Mouse (Mus musculus) kidney, postnatal 0 days (tissue): Measurements from ENCODE around the gene Olfr1298. TPM values are rescaled to one million over a fixed set of nuclear protein-coding genes. Genes with fewer than 3 reads are reported as not detected.

Experiments used
- ATAC-seq: fragments of 200-750 bp; cut with Nextera tagmentation; replicated peaks from 2 replicates; pipeline ENCODE4 v1.8.0; 2017; ENCODE audit warnings: low read depth, moderate number of reproducible peaks, moderate TSS enrichment, moderate library complexity; ENCODE audit not compliant: low FRiP score
- DNase-seq: peaks from one replicate; pipeline ENCODE4 v3.0.0-alpha.2; 2016; ENCODE audit warnings: low spot score
- H3K27ac ChIP-seq: fragments of 300-500 bp; sonication (generic); 2 replicates; pipeline ENCODE4 v1.5.1; 2014; ENCODE audit warnings: mild to moderate bottlenecking
- H3K27me3 ChIP-seq: fragments of 300-500 bp; sonication (generic); 2 replicates; pipeline ENCODE4 v1.6.1; 2014; ENCODE audit warnings: low read length, mixed read lengths; ENCODE audit not compliant: insufficient read depth
- H3K36me3 ChIP-seq: fragments of 300-500 bp; sonication (generic); 2 replicates; pipeline ENCODE4 v1.6.1; 2014; ENCODE audit warnings: low read length, mixed read lengths; ENCODE audit not compliant: insufficient read depth
- H3K4me1 ChIP-seq: fragments of 300-500 bp; sonication (generic); replicated peaks from 2 replicates; pipeline ENCODE4 v1.6.1; 2014; ENCODE audit warnings: antibody characterized with exemption, low read length, mixed read lengths; ENCODE audit not compliant: insufficient read depth
- H3K4me2 ChIP-seq: fragments of 300-500 bp; sonication (generic); 2 replicates; pipeline ENCODE4 v1.6.1; 2014; ENCODE audit warnings: mild to moderate bottlenecking, low read length, moderate library complexity, mixed read lengths
- H3K4me3 ChIP-seq: fragments of 300-500 bp; sonication (generic); replicated peaks from 2 replicates; pipeline ENCODE4 v1.5.1; 2014; ENCODE audit warnings: low read depth, low read length
- H3K9ac ChIP-seq: fragments of 300-500 bp; sonication (generic); 2 replicates; pipeline ENCODE4 v1.6.1; 2014; ENCODE audit warnings: low read depth, low read length
- H3K9me3 ChIP-seq: fragments of 300-500 bp; sonication (generic); replicated peaks from 2 replicates; pipeline ENCODE4 v1.6.1; 2016; ENCODE audit warnings: low read length, inconsistent platforms, mixed read lengths
- CTCF ChIP-seq: IDR thresholded peaks from 2 replicates; pipeline ENCODE4 v1.5.1; 2016; ENCODE audit warnings: antibody characterized with exemption, low read depth, mild to moderate bottlenecking, moderate library complexity
- WGBS: fragments of 180-500 bp; shearing (Covaris S2); extraction: QIAGEN DNeasy Blood & Tissue Kit; methylation state at CpG from one replicate; pipeline ENCODE4 v1.1.7; 2014; 5-methylcytosine and 5-hydroxymethylcytosine counted together
- polyA plus RNA-seq: library from polyadenylated mRNA; unstranded; fragments of >200 nt; fragmentation: Nextera tagmentation; extraction: Ambion mirVana; gene quantifications from 2 replicates; pipeline ENCODE4 v1.2.1, GENCODE M21; 2015

The Olfr1298 gene
- polyA plus RNA-seq = not detected in 2 replicates

- Histone ChIP-seq H3K27ac (no peak within 1 kb of the TSS), H3K27me3 (no peaks in the 10 kb centered on the region), H3K4me3 (no peak within 1 kb of the TSS), H3K9ac (no peak within 1 kb of the TSS), H3K4me1 (no peaks in the 10 kb centered on the region), H3K36me3 (no peaks in the 10 kb centered on the region), H3K4me2 (no peak within 1 kb of the TSS), H3K9me3 (no peaks in the 10 kb centered on the region)
- no peak for TF ChIP-seq CTCF
- ATAC-seq = no peak
- no peak for DNase-seq
- WGBS = 88% methylated on average over 1 of the region's 1 CpGs
Observed at GRCm38 (mm10) chr2:111649101-111649500, at the start of gene Olfr1298. Gene Olfr1298, minus strand, starts transcription at chr2:111649201.

GRCm38 (mm10) chr2:111661119-111661518 is 12.1 kb upstream of the Olfr1298 start, which contains the start of gene Olfr1299:
Gene Olfr1299, plus strand, starts transcription at chr2:111661419.
- no peak within 1 kb of the TSS for H3K4me2 ChIP-seq
- H3K27ac ChIP-seq = no peak within 1 kb of the TSS
- no peaks in the 10 kb centered on the region for H3K36me3 ChIP-seq
- TF ChIP-seq CTCF = no peak
- no peaks in the 10 kb centered on the region for H3K27me3 ChIP-seq
- H3K9ac ChIP-seq = no peak within 1 kb of the TSS
- DNase-seq = no peak
- WGBS = 73% methylated on average over 4 of the region's 4 CpGs
- H3K9me3 ChIP-seq = no peaks in the 10 kb centered on the region
- H3K4me3 ChIP-seq = no peak within 1 kb of the TSS
- H3K4me1 ChIP-seq = no peaks in the 10 kb centered on the region
- no peak for ATAC-seq

- H3K9ac ChIP-seq = no peak within 1 kb of the TSS
- 72% methylated on average over 1 of the region's 1 CpGs for WGBS
Observed at GRCm38 (mm10) chr2:111626397-111626796, 22.6 kb downstream of the Olfr1298 start, which contains the start of gene Olfr1297. Gene Olfr1297, minus strand, starts transcription at chr2:111626497.

More at GRCm38 (mm10) chr2:111626397-111626796, 22.6 kb downstream of the Olfr1298 start, which contains the start of gene Olfr1297:
- Histone ChIP-seq H3K4me3 (no peak within 1 kb of the TSS), H3K36me3 (no peaks in the 10 kb centered on the region), H3K9me3 (no peaks in the 10 kb centered on the region), H3K27ac (no peak within 1 kb of the TSS), H3K4me1 (no peaks in the 10 kb centered on the region), H3K4me2 (no peak within 1 kb of the TSS), H3K27me3 (no peaks in the 10 kb centered on the region)
- no peak for ATAC-seq
- DNase-seq = no peak
- no peak for TF ChIP-seq CTCF

Other genes starting within 250 kb of the Olfr1298 start
- not detected in 2 replicates for gene Olfr1286, start 226.1 kb downstream of the Olfr1298 start, polyA plus RNA-seq
- not detected in 2 replicates for gene Olfr1287, start 200.1 kb downstream of the Olfr1298 start, polyA plus RNA-seq
- gene Olfr1288, start 175.1 kb downstream of the Olfr1298 start, polyA plus RNA-seq = not detected in 2 replicates
- not detected in 2 replicates for gene Olfr1289, start 168.4 kb downstream of the Olfr1298 start, polyA plus RNA-seq
- not detected in 2 replicates for gene Olfr1290, start 155.4 kb downstream of the Olfr1298 start, polyA plus RNA-seq
- gene Olfr1291-ps1, start 152.0 kb downstream of the Olfr1298 start, polyA plus RNA-seq = not detected in 2 replicates
- gene Olfr1293-ps, start 124.0 kb downstream of the Olfr1298 start, polyA plus RNA-seq = not detected in 2 replicates
- not detected in 2 replicates for gene Olfr1294, start 108.9 kb downstream of the Olfr1298 start, polyA plus RNA-seq
- gene Olfr1295, start 79.5 kb downstream of the Olfr1298 start, polyA plus RNA-seq = not detected in 2 replicates
- gene Olfr1297, start 22.7 kb downstream of the Olfr1298 start, polyA plus RNA-seq = not detected in 2 replicates
- gene Olfr1299, start 12.2 kb upstream of the Olfr1298 start, polyA plus RNA-seq = not detected in 2 replicates
- not detected in 2 replicates for gene Olfr1301, start 101.8 kb upstream of the Olfr1298 start, polyA plus RNA-seq
- gene Olfr1302, start 128.2 kb upstream of the Olfr1298 start, polyA plus RNA-seq = not detected in 2 replicates
- gene Olfr1303, start 171.1 kb upstream of the Olfr1298 start, polyA plus RNA-seq = not detected in 2 replicates
- not detected in 2 replicates for gene Olfr1305, start 227.9 kb upstream of the Olfr1298 start, polyA plus RNA-seq